Mouse (Mus musculus) heart, postnatal 10 days (tissue): ENCODE measurements around the gene Slc34a3. TPM values are rescaled to one million over a fixed set of nuclear protein-coding genes. Genes with fewer than 3 reads are reported as not detected.

Experiments
- DNase-seq, 2 experiments: peaks; one replicate each; pipeline ENCODE4 v3.0.0; 2021
- intact Hi-C: fragments of 180-260 bp; cut with DNase I; formaldehyde crosslinking; loops from one replicate; pipeline ENCODE4 v1.15.1; 2025
- total RNA-seq, 2 experiments: library from RNA; stranded (reverse); gene quantifications; 2 replicates each; pipeline ENCODE4 v1.2.3; 2021

Gene Slc34a3
- total RNA-seq, 2 experiments from 2014 or later = not detected

- intact Hi-C loops = no loop called here
- peak; percentile 74 to 75 for DNase-seq
Measured at GRCm38 (mm10) chr2:25195211-25196156, 38.7 kb downstream of the Slc34a3 start.

- DNase-seq = peak in 1 of 2 experiments; percentile 25
- intact Hi-C loops = loop anchor here (1.0 kb wide), 1 partner anchor 34 kb away; no protein-coding TSS in a partner anchor
Measured at GRCm38 (mm10) chr2:25194486-25195171, 39.5 kb downstream of the Slc34a3 start.

GRCm38 (mm10) chr2:25194006-25194405, 40.2 kb downstream of the Slc34a3 start:
- no peak for DNase-seq
- intact Hi-C loops = loop anchor here (1.0 kb wide), 1 partner anchor 34 kb away; no protein-coding TSS in a partner anchor

GRCm38 (mm10) chr2:25193330-25193770, 40.8 kb downstream of the Slc34a3 start:
- intact Hi-C loops = loop anchor here (1.0 to 2.0 kb wide), 2 partner anchors 62 to 135 kb away; partner anchors contain the start of gene Tmem203
- DNase-seq = peak; percentile 87 to 89

GRCm38 (mm10) chr2:25187841-25188240, 46.3 kb downstream of the Slc34a3 start:
- intact Hi-C loops = loop anchor here (1.0 to 2.0 kb wide), 2 partner anchors 61 to 89 kb away; no protein-coding TSS in a partner anchor
- DNase-seq = no peak

GRCm38 (mm10) chr2:25186575-25186930, 47.6 kb downstream of the Slc34a3 start:
- no peak for DNase-seq
- intact Hi-C loops = loop anchor here (2.0 kb wide), 1 partner anchor 88 kb away; no protein-coding TSS in a partner anchor

GRCm38 (mm10) chr2:25185625-25186574, 48.3 kb downstream of the Slc34a3 start:
- DNase-seq = peak; percentile 59 to 64
- intact Hi-C loops = loop anchor here (2.0 kb wide), 1 partner anchor 87 kb away; no protein-coding TSS in a partner anchor

- intact Hi-C loops = loop anchor here (5.0 kb wide), 1 partner anchor 42 kb away; no protein-coding TSS in a partner anchor
- DNase-seq = no peak
Measured at GRCm38 (mm10) chr2:25184496-25184895, 49.7 kb downstream of the Slc34a3 start.

GRCm38 (mm10) chr2:25183336-25183735, 50.8 kb downstream of the Slc34a3 start:
- intact Hi-C loops = loop anchor here (5.0 kb wide), 1 partner anchor 41 kb away; no protein-coding TSS in a partner anchor
- no peak for DNase-seq

GRCm38 (mm10) chr2:25182664-25183063, 51.5 kb downstream of the Slc34a3 start:
- intact Hi-C loops = loop anchor here (5.0 kb wide), 1 partner anchor 40 kb away; no protein-coding TSS in a partner anchor
- DNase-seq = no peak

- peak in 1 of 2 experiments; percentile 37 for DNase-seq
- intact Hi-C loops = loop anchor here (1.0 to 5.0 kb wide), 2 partner anchors 19 to 40 kb away; no protein-coding TSS in a partner anchor
Measured at GRCm38 (mm10) chr2:25181891-25182397, 52.2 kb downstream of the Slc34a3 start.

- peak; percentile 57 to 59 for DNase-seq
- intact Hi-C loops = loop anchor here (1.0 to 5.0 kb wide), 2 partner anchors 18 to 39 kb away; no protein-coding TSS in a partner anchor
Measured at GRCm38 (mm10) chr2:25180973-25181890, 52.9 kb downstream of the Slc34a3 start.

- peak; percentile 95 for DNase-seq
- intact Hi-C loops = loop anchor here (5.0 kb wide), 1 partner anchor 38 kb away; no protein-coding TSS in a partner anchor
Measured at GRCm38 (mm10) chr2:25180478-25180903, 53.7 kb downstream of the Slc34a3 start, which contains the start of gene Nrarp. Nrarp (plus strand) TSS chr2:25180758.

- DNase-seq = no peak
- intact Hi-C loops = loop anchor here (5.0 kb wide), 1 partner anchor 37 kb away; no protein-coding TSS in a partner anchor
Measured at GRCm38 (mm10) chr2:25179566-25180217, 54.5 kb downstream of the Slc34a3 start.
